Mouse (Mus musculus): ENCODE data around the gene Nlrp9a. TPM values are rescaled to one million over a fixed set of nuclear protein-coding genes. Genes with fewer than 3 reads are reported as not detected.

The Nlrp9a gene
- polyA plus RNA-seq (2015; fragmentation: Illumina TruSeq; extraction: RNeasy Lipid Tissue Mini Kit (QIAGEN cat#74804); ENCODE audit: insufficient read depth, low read depth, low replicate concordance), result not detected

GRCm38 (mm10) chr7:26534723-26535122, at the start of gene Nlrp9a:
Gene Nlrp9a, plus strand, starts transcription at chr7:26535023.

GRCm38 (mm10) chr7:26618364-26618763, 83.5 kb downstream of the Nlrp9a start, which contains the start of gene Vmn1r185:
Gene Vmn1r185, minus strand, starts transcription at chr7:26618464.

Other genes with a start within 250 kb of the Nlrp9a start
- gene Cyp2a4, start 227.9 kb upstream of the Nlrp9a start, polyA plus RNA-seq (2015; fragmentation: Illumina TruSeq; extraction: RNeasy Lipid Tissue Mini Kit (QIAGEN cat#74804); ENCODE audit: insufficient read depth, low read depth, low replicate concordance), result not detected
- gene Nlrp9c, start 131.3 kb upstream of the Nlrp9a start, polyA plus RNA-seq (2015; fragmentation: Illumina TruSeq; extraction: RNeasy Lipid Tissue Mini Kit (QIAGEN cat#74804); ENCODE audit: insufficient read depth, low read depth, low replicate concordance), result not detected
- gene Nlrp4a, start 99.9 kb upstream of the Nlrp9a start, polyA plus RNA-seq (2015; fragmentation: Illumina TruSeq; extraction: RNeasy Lipid Tissue Mini Kit (QIAGEN cat#74804); ENCODE audit: insufficient read depth, low read depth, low replicate concordance), result not detected
- not detected for gene Vmn1r185, start 83.4 kb downstream of the Nlrp9a start, polyA plus RNA-seq (2015; fragmentation: Illumina TruSeq; extraction: RNeasy Lipid Tissue Mini Kit (QIAGEN cat#74804); ENCODE audit: insufficient read depth, low read depth, low replicate concordance)
- not detected for gene Cyp2b23, start 151.4 kb downstream of the Nlrp9a start, polyA plus RNA-seq (2015; fragmentation: Illumina TruSeq; extraction: RNeasy Lipid Tissue Mini Kit (QIAGEN cat#74804); ENCODE audit: insufficient read depth, low read depth, low replicate concordance)
- gene Cyp2b19, start 222.1 kb downstream of the Nlrp9a start, polyA plus RNA-seq (2015; fragmentation: Illumina TruSeq; extraction: RNeasy Lipid Tissue Mini Kit (QIAGEN cat#74804); ENCODE audit: insufficient read depth, low read depth, low replicate concordance), result not detected

Data from pancreas, adult 10 weeks (tissue).